Mouse (Mus musculus): ENCODE data around the gene Rsrc2. TPM values are rescaled to one million over a fixed set of nuclear protein-coding genes. Genes with fewer than 3 reads are reported as not detected.
"Not testable (repeated sequence)": the region's sequence is repeated elsewhere in the genome, so short reads cannot be mapped to it uniquely, and the experiment has no call there.

Gene Rsrc2
- polyA plus RNA-seq, 1 experiment: 155 TPM

- under 1% methylated on average over 18 of the region's 18 CpGs for WGBS
- H3K4me3 ChIP-seq (replicated peaks; ENCODE audit: control insufficient read depth, low read depth, low read length): peak overlapping the region; percentile 79
- no peak for TF ChIP-seq POLR2A (IDR thresholded peaks at IDR 0.05; ENCODE audit: borderline replicate concordance, control insufficient read depth, low read depth, low read length)
- TF ChIP-seq CTCF (IDR thresholded peaks at IDR 0.05; ENCODE audit: control insufficient read depth, insufficient read depth, low read length): no peak
- H3K27ac ChIP-seq (ENCODE audit: control insufficient read depth, insufficient read depth, low read depth, low read length, poor library complexity): peak overlapping the region; percentile 98
- H3K4me1 ChIP-seq (ENCODE audit: control insufficient read depth, insufficient read depth, low read length): no peaks in the 10 kb centered on the region
These were observed 712 bp downstream of the Rsrc2 start for GRCm38 (mm10) chr5:123748339-123749064.

GRCm38 (mm10) chr5:123747604-123748003, 1.6 kb downstream of the Rsrc2 start:
- Histone ChIP-seq H3K4me1 (ENCODE audit: control insufficient read depth, insufficient read depth, low read length) (no peaks in the 10 kb centered on the region), H3K4me3 (replicated peaks; ENCODE audit: control insufficient read depth, low read depth, low read length) (peak overlapping the region; percentile 14), H3K27ac (ENCODE audit: control insufficient read depth, insufficient read depth, low read depth, low read length, poor library complexity) (no peak overlapping the region)
- 15% methylated on average over 7 of the region's 7 CpGs for WGBS
- TF ChIP-seq CTCF (IDR thresholded peaks at IDR 0.05; ENCODE audit: control insufficient read depth, insufficient read depth, low read length): no peak
- TF ChIP-seq POLR2A (IDR thresholded peaks at IDR 0.05; ENCODE audit: borderline replicate concordance, control insufficient read depth, low read depth, low read length): no peak

- H3K4me3 ChIP-seq (replicated peaks; ENCODE audit: control insufficient read depth, low read depth, low read length): no peak overlapping the region
- TF ChIP-seq CTCF (IDR thresholded peaks at IDR 0.05; ENCODE audit: control insufficient read depth, insufficient read depth, low read length) (no peak), POLR2A (IDR thresholded peaks at IDR 0.05; ENCODE audit: borderline replicate concordance, control insufficient read depth, low read depth, low read length) (no peak)
- no peaks in the 10 kb centered on the region for H3K4me1 ChIP-seq (ENCODE audit: control insufficient read depth, insufficient read depth, low read length)
- no peak overlapping the region for H3K27ac ChIP-seq (ENCODE audit: control insufficient read depth, insufficient read depth, low read depth, low read length, poor library complexity)
These were observed 3.0 kb downstream of the Rsrc2 start for GRCm38 (mm10) chr5:123746253-123746652.

- no peak overlapping the region for H3K27ac ChIP-seq (ENCODE audit: control insufficient read depth, insufficient read depth, low read depth, low read length, poor library complexity)
- WGBS: 85% methylated on average over 2 of the region's 2 CpGs
- no peak overlapping the region for H3K4me3 ChIP-seq (replicated peaks; ENCODE audit: control insufficient read depth, low read depth, low read length)
- H3K4me1 ChIP-seq (ENCODE audit: control insufficient read depth, insufficient read depth, low read length): no peaks in the 10 kb centered on the region
- TF ChIP-seq POLR2A (IDR thresholded peaks at IDR 0.05; ENCODE audit: borderline replicate concordance, control insufficient read depth, low read depth, low read length): no peak
- TF ChIP-seq CTCF (IDR thresholded peaks at IDR 0.05; ENCODE audit: control insufficient read depth, insufficient read depth, low read length): no peak
These were observed 4.9 kb downstream of the Rsrc2 start for GRCm38 (mm10) chr5:123744358-123744757.

GRCm38 (mm10) chr5:123730981-123731380, 18.2 kb downstream of the Rsrc2 start:
- Histone ChIP-seq H3K27ac (ENCODE audit: control insufficient read depth, insufficient read depth, low read depth, low read length, poor library complexity) (no peak overlapping the region), H3K4me3 (replicated peaks; ENCODE audit: control insufficient read depth, low read depth, low read length) (no peak overlapping the region), H3K4me1 (ENCODE audit: control insufficient read depth, insufficient read depth, low read length) (no peaks in the 10 kb centered on the region)
- WGBS: 92% methylated on average over 2 of the region's 2 CpGs
- TF ChIP-seq POLR2A (IDR thresholded peaks at IDR 0.05; ENCODE audit: borderline replicate concordance, control insufficient read depth, low read depth, low read length): no peak
- TF ChIP-seq CTCF (IDR thresholded peaks at IDR 0.05; ENCODE audit: control insufficient read depth, insufficient read depth, low read length): no peak

- H3K4me3 ChIP-seq (replicated peaks; ENCODE audit: control insufficient read depth, low read depth, low read length); H3K27ac ChIP-seq (ENCODE audit: control insufficient read depth, insufficient read depth, low read depth, low read length, poor library complexity); H3K4me1 ChIP-seq (ENCODE audit: control insufficient read depth, insufficient read depth, low read length): not testable (repeated sequence)
- 81% methylated on average over 7 of the region's 7 CpGs for WGBS
These were observed 25.4 kb downstream of the Rsrc2 start for GRCm38 (mm10) chr5:123723816-123724215.

- no peak for TF ChIP-seq CTCF (IDR thresholded peaks at IDR 0.05; ENCODE audit: control insufficient read depth, insufficient read depth, low read length)
- peak; percentile 85; the same call in 1 of the 2 replicates for TF ChIP-seq POLR2A (IDR thresholded peaks at IDR 0.05; ENCODE audit: borderline replicate concordance, control insufficient read depth, low read depth, low read length)
- under 1% methylated on average over 83 of the region's 83 CpGs for WGBS
- peaks cover 4% of the 10 kb centered on the region; the same call in 1 of the 2 replicates for H3K4me1 ChIP-seq (ENCODE audit: control insufficient read depth, insufficient read depth, low read length)
- peak within 1 kb of the TSS; percentile 99 for H3K4me3 ChIP-seq (replicated peaks; ENCODE audit: control insufficient read depth, low read depth, low read length)
- H3K27ac ChIP-seq (ENCODE audit: control insufficient read depth, insufficient read depth, low read depth, low read length, poor library complexity): peak within 1 kb of the TSS; percentile 84
These were observed 28.6 kb downstream of the Rsrc2 start, which contains the start of gene Zcchc8 for GRCm38 (mm10) chr5:123720328-123721311. Gene Zcchc8 (minus strand): TSS chr5:123721100.

- 42% methylated on average over 4 of the region's 4 CpGs for WGBS
- Histone ChIP-seq H3K27ac (ENCODE audit: control insufficient read depth, insufficient read depth, low read depth, low read length, poor library complexity) (peak overlapping the region; percentile 86; the same call in 1 of the 2 replicates), H3K4me3 (replicated peaks; ENCODE audit: control insufficient read depth, low read depth, low read length) (no peak overlapping the region), H3K4me1 (ENCODE audit: control insufficient read depth, insufficient read depth, low read length) (peaks cover 6% of the 10 kb centered on the region; the same call in 1 of the 2 replicates)
- TF ChIP-seq POLR2A (IDR thresholded peaks at IDR 0.05; ENCODE audit: borderline replicate concordance, control insufficient read depth, low read depth, low read length): no peak
- TF ChIP-seq CTCF (IDR thresholded peaks at IDR 0.05; ENCODE audit: control insufficient read depth, insufficient read depth, low read length): no peak
These were observed 34.6 kb downstream of the Rsrc2 start for GRCm38 (mm10) chr5:123714622-123715021.
